Mouse (Mus musculus) bone marrow macrophage, adult 2 months (primary cell): ENCODE data around the gene Tmem25.

Experiments
- CTCF ChIP-seq: IDR thresholded peaks from 2 replicates; pipeline ENCODE4 v1.5.1; 2012; ENCODE audit warnings: low read depth, mild to moderate bottlenecking, low read length, moderate library complexity
- POLR2A ChIP-seq: IDR thresholded peaks from 2 replicates; pipeline ENCODE4 v1.6.1; 2012; ENCODE audit warnings: mild to moderate bottlenecking, low read depth, low read length, borderline replicate concordance

DNA sequence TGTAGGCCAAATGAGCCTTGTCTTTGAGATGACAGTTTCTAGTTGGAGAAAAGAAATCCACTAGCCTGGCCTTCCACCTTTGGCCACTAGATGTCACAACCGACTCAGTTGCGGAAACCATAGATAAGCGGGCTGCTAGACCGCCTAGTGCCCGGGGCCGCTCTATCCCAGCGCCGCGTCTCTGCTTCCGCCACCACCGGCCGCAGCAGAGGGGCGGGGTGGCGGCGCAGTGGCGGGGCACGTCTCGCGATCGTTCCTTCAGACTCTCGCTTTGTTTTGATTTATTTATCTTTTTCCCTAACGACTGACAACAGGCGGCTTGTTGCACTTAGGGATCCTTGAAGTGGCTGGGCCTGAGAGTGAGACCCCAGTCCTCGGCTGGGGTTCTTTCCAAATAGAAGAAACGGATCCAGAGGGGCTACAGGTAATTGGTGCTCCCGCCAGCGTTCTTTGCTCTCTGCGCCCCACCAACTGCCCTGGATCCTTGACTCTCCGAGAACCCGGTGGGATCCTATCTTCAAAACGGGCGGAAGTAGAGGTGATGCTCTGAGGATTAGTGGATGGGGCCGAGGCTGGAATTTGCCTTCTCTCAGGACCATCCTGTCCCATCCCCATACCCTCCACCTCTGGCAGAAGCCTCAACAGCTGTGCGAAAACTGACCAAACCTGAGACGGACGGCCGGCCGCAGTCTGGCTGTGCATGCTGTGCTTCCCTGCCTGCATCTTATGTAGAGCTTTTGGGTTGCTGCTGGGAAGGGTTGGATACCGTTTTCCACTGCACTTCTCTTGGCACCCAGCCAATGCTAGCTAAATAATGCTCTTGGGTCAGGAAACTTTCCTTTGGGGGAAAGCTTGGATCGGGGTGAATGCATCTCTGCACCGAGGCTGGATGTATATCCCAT is 26.1 kb downstream of the Tmem25 start:
- TF ChIP-seq CTCF (no peak), POLR2A (no peak)
